Mouse (Mus musculus): ENCODE measurements around the gene Hivep2. TPM values are rescaled to one million over a fixed set of nuclear protein-coding genes. Genes with fewer than 3 reads are reported as not detected.

Hivep2 gene
- polyA plus RNA-seq, 2 experiments, result 12.1 to 12.9 TPM

GRCm38 (mm10) chr10:14030458-14031035, 64.7 kb downstream of the Hivep2 start:
- Histone ChIP-seq H3K4me1 (ENCODE audit: control insufficient read depth, insufficient read depth, low read length) (no peaks in the 10 kb centered on the region), H3K27ac (replicated peaks; ENCODE audit: low read depth, low read length) (no peak overlapping the region), H3K9me3 (ENCODE audit: control insufficient read depth, low read length) (no peaks in the 10 kb centered on the region), H3K4me3 (replicated peaks; ENCODE audit: low read length) (no peak overlapping the region), H3K4me2 (replicated peaks; ENCODE audit: low read depth, low read length, severe bottlenecking) (no peak overlapping the region), H3K9ac (ENCODE audit: low read depth, low read length, severe bottlenecking) (no peak overlapping the region), H3K36me3 (ENCODE audit: control insufficient read depth, insufficient read depth, low read length) (no peaks in the 10 kb centered on the region), H3K27me3 (ENCODE audit: control insufficient read depth, insufficient read depth, low read length) (peaks cover 5% of the 10 kb centered on the region; the same call in 1 of the 2 replicates)
- no peak for DNase-seq (ENCODE audit: low spot score)
- ATAC-seq (ENCODE audit: low FRiP score, low read depth), result no peak
- TF ChIP-seq POLR2A (IDR thresholded peaks at IDR 0.05; ENCODE audit: borderline replicate concordance, extremely low read depth, insufficient read depth, insufficient read length), result no peak
- 86% methylated on average over 14 of the region's 14 CpGs for WGBS

- Histone ChIP-seq H3K27ac (replicated peaks; ENCODE audit: low read depth, low read length) (no peak overlapping the region), H3K4me3 (replicated peaks; ENCODE audit: low read length) (no peak overlapping the region), H3K36me3 (ENCODE audit: control insufficient read depth, insufficient read depth, low read length) (no peaks in the 10 kb centered on the region), H3K9me3 (ENCODE audit: control insufficient read depth, low read length) (no peaks in the 10 kb centered on the region), H3K9ac (ENCODE audit: low read depth, low read length, severe bottlenecking) (no peak overlapping the region), H3K27me3 (ENCODE audit: control insufficient read depth, insufficient read depth, low read length) (no peaks in the 10 kb centered on the region), H3K4me1 (ENCODE audit: control insufficient read depth, insufficient read depth, low read length) (no peaks in the 10 kb centered on the region), H3K4me2 (replicated peaks; ENCODE audit: low read depth, low read length, severe bottlenecking) (no peak overlapping the region)
- no peak for ATAC-seq (ENCODE audit: low FRiP score, low read depth)
- TF ChIP-seq POLR2A (IDR thresholded peaks at IDR 0.05; ENCODE audit: borderline replicate concordance, extremely low read depth, insufficient read depth, insufficient read length), result no peak
- WGBS, result 100% methylated on average over 2 of the region's 2 CpGs
- no peak for DNase-seq (ENCODE audit: low spot score)
Observed at GRCm38 (mm10) chr10:14032532-14032931, 66.7 kb downstream of the Hivep2 start.

- H3K9me3 ChIP-seq (ENCODE audit: control insufficient read depth, low read length), result no peaks in the 10 kb centered on the region
- no peak overlapping the region for H3K27ac ChIP-seq (replicated peaks; ENCODE audit: low read depth, low read length)
- WGBS, result 85% methylated on average over 7 of the region's 7 CpGs
Observed at GRCm38 (mm10) chr10:14034046-14034445, 68.2 kb downstream of the Hivep2 start.

GRCm38 (mm10) chr10:14034790-14035189, 68.9 kb downstream of the Hivep2 start:
- ATAC-seq (ENCODE audit: low FRiP score, low read depth) (no peak), DNase-seq (ENCODE audit: low spot score) (no peak)
- no peak for TF ChIP-seq POLR2A (IDR thresholded peaks at IDR 0.05; ENCODE audit: borderline replicate concordance, extremely low read depth, insufficient read depth, insufficient read length)
- Histone ChIP-seq H3K9ac (ENCODE audit: low read depth, low read length, severe bottlenecking) (no peak overlapping the region), H3K27ac (replicated peaks; ENCODE audit: low read depth, low read length) (no peak overlapping the region), H3K27me3 (ENCODE audit: control insufficient read depth, insufficient read depth, low read length) (no peaks in the 10 kb centered on the region), H3K4me2 (replicated peaks; ENCODE audit: low read depth, low read length, severe bottlenecking) (no peak overlapping the region), H3K4me1 (ENCODE audit: control insufficient read depth, insufficient read depth, low read length) (peaks cover 6% of the 10 kb centered on the region; the same call in 1 of the 2 replicates), H3K36me3 (ENCODE audit: control insufficient read depth, insufficient read depth, low read length) (no peaks in the 10 kb centered on the region), H3K4me3 (replicated peaks; ENCODE audit: low read length) (no peak overlapping the region), H3K9me3 (ENCODE audit: control insufficient read depth, low read length) (no peaks in the 10 kb centered on the region)
- whole genome bisulfite sequencing, result 79% methylated on average over 7 of the region's 7 CpGs

More at GRCm38 (mm10) chr10:14034046-14034445, 68.2 kb downstream of the Hivep2 start:
- H3K4me2 ChIP-seq (replicated peaks; ENCODE audit: low read depth, low read length, severe bottlenecking), result no peak overlapping the region
- no peak for ATAC-seq (ENCODE audit: low FRiP score, low read depth)
- peaks cover 6% of the 10 kb centered on the region; the same call in 1 of the 2 replicates for H3K4me1 ChIP-seq (ENCODE audit: control insufficient read depth, insufficient read depth, low read length)
- DNase-seq (ENCODE audit: low spot score), result no peak
- no peak overlapping the region for H3K4me3 ChIP-seq (replicated peaks; ENCODE audit: low read length)
- no peak overlapping the region for H3K9ac ChIP-seq (ENCODE audit: low read depth, low read length, severe bottlenecking)
- no peaks in the 10 kb centered on the region for H3K27me3 ChIP-seq (ENCODE audit: control insufficient read depth, insufficient read depth, low read length)
- no peak for TF ChIP-seq POLR2A (IDR thresholded peaks at IDR 0.05; ENCODE audit: borderline replicate concordance, extremely low read depth, insufficient read depth, insufficient read length)
- H3K36me3 ChIP-seq (ENCODE audit: control insufficient read depth, insufficient read depth, low read length), result no peaks in the 10 kb centered on the region

GRCm38 (mm10) chr10:14035607-14036006, 69.7 kb downstream of the Hivep2 start:
- Histone ChIP-seq H3K4me2 (replicated peaks; ENCODE audit: low read depth, low read length, severe bottlenecking) (no peak overlapping the region), H3K9ac (ENCODE audit: low read depth, low read length, severe bottlenecking) (no peak overlapping the region), H3K27me3 (ENCODE audit: control insufficient read depth, insufficient read depth, low read length) (no peaks in the 10 kb centered on the region), H3K4me1 (ENCODE audit: control insufficient read depth, insufficient read depth, low read length) (peaks cover 6% of the 10 kb centered on the region; the same call in 1 of the 2 replicates), H3K36me3 (ENCODE audit: control insufficient read depth, insufficient read depth, low read length) (no peaks in the 10 kb centered on the region), H3K9me3 (ENCODE audit: control insufficient read depth, low read length) (no peaks in the 10 kb centered on the region), H3K4me3 (replicated peaks; ENCODE audit: low read length) (no peak overlapping the region), H3K27ac (replicated peaks; ENCODE audit: low read depth, low read length) (no peak overlapping the region)
- WGBS, result 79% methylated on average over 5 of the region's 5 CpGs
- ATAC-seq (ENCODE audit: low FRiP score, low read depth) (no peak), DNase-seq (ENCODE audit: low spot score) (no peak)
- TF ChIP-seq POLR2A (IDR thresholded peaks at IDR 0.05; ENCODE audit: borderline replicate concordance, extremely low read depth, insufficient read depth, insufficient read length), result no peak

Measured in limb, embryonic 14.5 days (tissue).